Mouse (Mus musculus) kidney, postnatal 4 days (tissue): ENCODE measurements around the gene Gm49322.
"Not testable (repeated sequence)": the region's sequence is repeated elsewhere in the genome, so short reads cannot be mapped to it uniquely, and the experiment has no call there.

Experiments used
- DNase-seq, 2 experiments: peaks; one replicate each; pipeline ENCODE4 v3.0.0; 2021; ENCODE audit warnings: mixed read lengths in 2 of 2

Gm49322 gene

GRCm38 (mm10) chr10:80613821-80614220 lies 8.0 kb downstream of the Gm49322 start:
- no peak for DNase-seq

DNA sequence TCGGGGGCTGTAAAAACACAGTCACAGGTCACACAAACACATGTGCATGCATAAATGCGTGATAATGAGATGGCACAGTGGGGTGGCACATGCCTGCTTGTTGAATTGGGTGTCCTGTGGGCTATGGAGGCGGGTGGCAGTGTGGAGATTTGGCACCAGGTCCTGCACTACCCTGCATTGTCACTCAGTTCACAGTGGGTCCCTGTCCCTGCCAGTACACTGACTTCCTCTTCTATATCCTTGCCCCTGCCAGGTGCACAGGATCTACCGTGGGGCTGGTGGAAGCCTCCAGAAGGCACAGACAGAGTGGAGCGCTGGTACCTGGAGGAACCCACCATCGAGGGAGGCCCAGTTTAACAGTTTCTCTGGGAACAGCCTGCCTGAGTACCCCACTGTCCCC lies 8.5 kb downstream of the Gm49322 start:
- no peak for DNase-seq

GRCm38 (mm10) chr10:80618181-80618580 lies 12.4 kb downstream of the Gm49322 start:
- DNase-seq: peak; percentile 55 to 73

GRCm38 (mm10) chr10:80619465-80620244 lies 13.8 kb downstream of the Gm49322 start:
- DNase-seq: no peak

GRCm38 (mm10) chr10:80620365-80620764 lies 14.5 kb downstream of the Gm49322 start:
- DNase-seq: no peak

DNA sequence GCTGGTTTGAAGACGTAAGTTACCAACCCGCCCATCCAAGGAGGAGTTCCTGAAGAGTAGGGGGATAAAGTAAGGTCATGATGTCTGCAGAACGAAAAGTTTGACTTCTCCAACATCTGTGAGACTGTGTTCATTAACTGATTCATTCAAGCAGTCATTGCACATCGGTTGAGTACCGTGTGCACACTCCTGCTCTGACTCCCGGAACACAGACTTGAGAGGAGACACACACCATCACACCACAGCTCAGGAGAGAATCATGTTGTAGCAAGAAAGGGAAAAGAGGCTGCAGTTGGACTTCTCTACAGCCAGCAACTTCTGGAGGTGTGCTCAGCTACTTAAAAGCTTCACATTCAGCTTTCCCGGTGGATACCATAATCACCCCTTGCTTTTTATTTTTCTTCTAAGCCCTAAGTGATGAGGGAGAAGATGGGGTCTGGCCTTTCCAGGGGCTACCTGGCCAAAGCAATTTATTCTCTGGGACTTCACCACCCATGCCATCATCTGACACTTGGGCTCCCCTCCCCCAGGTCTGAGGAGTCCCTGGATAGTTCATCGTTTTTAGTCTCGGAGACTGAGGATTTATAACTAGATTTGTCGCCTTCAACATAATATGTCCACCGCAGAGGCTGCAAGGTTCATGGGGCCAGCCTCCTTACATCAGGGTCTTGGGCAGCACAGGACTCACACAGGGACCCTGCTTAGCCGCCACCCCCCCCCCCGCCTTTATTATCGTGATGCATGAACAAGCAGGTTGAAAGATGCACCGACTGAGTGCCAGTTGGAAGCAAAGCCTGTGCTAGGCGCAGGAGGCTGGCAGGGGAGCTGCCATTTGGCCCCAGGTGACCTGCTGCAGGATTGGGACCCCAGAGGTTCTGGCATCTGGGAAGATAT lies 15.2 kb downstream of the Gm49322 start:
- DNase-seq: no peak

DNA sequence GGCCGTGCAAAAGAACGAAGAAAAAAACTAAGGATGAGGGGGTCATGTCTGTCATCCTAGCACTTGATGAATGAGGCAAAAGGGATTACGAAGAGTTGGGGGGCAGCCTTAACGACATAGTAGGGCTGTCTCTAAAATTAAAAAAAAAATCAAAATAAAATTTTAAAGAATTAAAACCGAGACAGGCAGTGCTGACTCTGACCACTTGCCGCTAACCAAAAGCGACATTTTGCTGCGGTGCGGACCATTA lies 15.8 kb downstream of the Gm49322 start:
- DNase-seq: no peak

GRCm38 (mm10) chr10:80621940-80622660 lies 16.3 kb downstream of the Gm49322 start:
- DNase-seq: peak; percentile 100

DNA sequence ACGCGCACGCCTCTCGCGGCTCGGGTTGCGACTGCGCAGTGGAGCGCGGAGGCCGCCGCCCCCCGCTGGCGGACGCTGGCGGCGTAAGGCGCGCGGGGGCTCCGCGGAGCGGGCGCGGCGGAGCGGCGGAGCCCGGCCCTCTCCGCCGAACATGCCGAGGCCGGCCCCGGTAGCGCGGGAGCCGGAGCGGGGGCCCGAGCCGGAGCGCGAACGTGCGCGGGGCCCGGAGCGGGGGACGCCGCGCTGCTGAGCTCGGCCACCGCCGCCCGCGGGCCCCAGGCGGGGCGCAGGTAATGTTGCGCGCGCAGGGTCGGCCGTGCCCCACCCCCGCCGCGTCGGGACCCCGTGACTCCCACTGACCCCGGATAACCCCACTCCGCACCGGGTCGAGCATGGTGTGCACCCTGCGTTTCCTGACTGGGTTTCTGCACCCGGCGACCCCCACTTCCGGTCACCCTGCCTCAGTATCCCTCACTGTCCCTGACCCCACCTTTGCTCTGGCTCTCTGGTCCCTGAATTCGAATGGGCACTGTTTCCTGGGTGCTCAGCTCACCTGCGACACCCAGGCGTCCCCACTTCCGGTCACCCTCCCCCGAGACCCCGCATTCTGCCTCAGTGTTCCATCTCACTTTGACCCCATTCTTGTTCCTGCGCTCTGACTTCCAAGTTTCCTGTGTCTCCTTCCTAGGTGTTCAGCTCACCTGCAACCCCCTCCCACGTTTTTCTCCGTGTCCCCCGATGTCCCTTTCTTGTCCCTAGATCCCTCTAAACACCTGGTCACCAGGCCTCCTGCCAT lies 17.0 kb downstream of the Gm49322 start, which contains the start of gene Csnk1g2:
Gene Csnk1g2 (plus strand): TSS at position 178 of the 796 bp plus-strand sequence.
- peak; percentile 65 to 78 for DNase-seq

DNA sequence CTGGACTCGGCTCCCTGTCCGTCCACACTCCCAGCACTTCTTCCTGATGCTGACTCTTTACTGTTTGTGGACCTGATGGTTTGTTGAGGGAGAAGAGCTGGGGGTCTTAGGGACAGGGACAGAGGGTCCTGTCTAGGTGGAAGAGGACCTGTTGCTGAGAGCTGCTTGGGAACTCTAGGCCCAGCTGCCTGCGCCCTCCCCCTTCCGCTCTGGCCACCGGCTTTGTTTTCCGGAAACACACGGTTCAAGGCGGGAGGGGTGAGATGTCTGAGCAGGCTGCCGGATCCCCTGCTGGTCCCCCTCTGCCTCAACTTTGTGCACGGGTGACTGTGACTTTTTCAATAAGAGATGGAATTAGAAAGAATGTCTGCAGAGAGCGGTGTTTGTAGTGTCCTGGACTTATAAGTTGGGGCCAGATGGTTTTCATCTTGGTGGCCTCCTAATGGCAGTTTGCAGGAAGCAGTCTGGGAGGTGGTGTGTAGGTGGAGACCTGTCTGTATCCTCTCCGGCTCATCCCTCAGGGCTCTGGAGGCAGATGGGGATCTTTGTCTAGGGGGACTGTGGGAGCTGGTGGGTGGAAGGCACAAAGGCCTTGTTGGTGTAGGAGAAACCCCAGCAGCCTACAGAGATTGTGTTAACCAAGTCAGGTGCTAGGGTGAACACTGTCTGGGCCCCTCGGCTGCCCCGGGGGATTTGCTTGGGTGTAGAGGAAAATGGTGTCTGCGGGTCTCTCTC lies 17.8 kb downstream of the Gm49322 start:
- peak; percentile 79 to 85 for DNase-seq

GRCm38 (mm10) chr10:80625764-80626163 lies 19.9 kb downstream of the Gm49322 start:
- DNase-seq: no peak

DNA sequence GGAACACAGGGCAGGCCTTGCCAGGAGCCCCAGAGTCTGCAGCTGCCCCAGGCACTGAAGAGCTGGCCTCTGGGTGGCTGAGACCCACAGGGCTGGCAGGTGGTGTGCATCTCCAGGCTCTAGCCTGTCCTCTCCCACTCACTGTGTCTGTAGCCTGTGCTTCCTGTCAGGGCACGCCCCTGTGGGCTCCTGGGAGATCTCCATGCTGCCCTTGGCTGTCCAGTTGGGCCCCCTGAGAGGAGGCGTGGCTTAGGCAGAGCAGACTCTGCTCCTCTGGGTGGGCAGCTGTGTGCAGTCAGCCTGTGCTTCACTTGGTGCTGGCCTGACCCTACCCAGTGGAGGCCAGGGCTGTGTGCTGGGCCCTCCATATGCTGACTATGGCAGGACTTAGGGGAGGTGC lies 21.9 kb downstream of the Gm49322 start:
- DNase-seq: peak; percentile 83 to 91

DNA sequence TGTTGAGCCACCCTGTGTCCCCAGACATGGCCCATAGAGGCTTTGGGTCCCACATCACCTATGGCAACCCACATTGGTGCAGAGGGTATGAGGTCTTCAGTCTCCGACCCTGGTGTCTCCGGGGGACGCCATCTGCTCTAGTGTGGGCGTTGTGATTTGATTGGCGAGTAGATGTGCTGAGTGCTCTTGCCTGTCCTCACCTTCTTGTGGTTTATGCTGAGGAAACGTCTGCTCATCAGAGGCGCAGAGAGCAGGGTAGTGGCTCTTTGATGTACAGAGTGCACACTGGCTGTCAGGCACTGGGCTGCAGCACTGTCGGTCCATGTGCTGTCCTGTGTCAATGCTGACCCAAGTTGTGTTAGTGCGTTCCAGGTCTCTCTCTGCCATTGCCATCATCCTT lies 23.1 kb downstream of the Gm49322 start:
- DNase-seq: no peak

GRCm38 (mm10) chr10:80635345-80635744 lies 29.5 kb downstream of the Gm49322 start:
- no peak for DNase-seq

- DNase-seq: no peak
These were observed 41.1 kb downstream of the Gm49322 start for GRCm38 (mm10) chr10:80646936-80647335.

DNA sequence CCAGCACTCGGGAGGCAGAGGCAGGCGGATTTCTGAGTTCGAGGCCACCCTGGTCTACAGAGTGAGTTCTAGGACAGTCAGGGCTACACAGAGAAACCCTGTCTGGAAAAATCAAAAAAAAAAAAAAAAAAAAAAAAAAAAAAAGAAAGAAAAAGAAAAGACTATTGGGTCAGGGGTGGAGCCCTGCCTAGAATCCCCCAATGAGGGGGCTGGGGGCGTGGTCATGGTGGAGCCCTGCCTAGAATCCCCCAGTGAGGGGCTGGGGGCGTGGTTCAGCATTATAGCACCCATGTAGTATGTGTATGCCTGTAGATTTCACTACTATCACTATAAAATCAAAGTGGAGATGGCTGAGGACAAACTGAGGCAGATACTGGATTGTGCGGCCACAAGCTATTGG lies 44.1 kb downstream of the Gm49322 start:
- not testable (repeated sequence) for DNase-seq

DNA sequence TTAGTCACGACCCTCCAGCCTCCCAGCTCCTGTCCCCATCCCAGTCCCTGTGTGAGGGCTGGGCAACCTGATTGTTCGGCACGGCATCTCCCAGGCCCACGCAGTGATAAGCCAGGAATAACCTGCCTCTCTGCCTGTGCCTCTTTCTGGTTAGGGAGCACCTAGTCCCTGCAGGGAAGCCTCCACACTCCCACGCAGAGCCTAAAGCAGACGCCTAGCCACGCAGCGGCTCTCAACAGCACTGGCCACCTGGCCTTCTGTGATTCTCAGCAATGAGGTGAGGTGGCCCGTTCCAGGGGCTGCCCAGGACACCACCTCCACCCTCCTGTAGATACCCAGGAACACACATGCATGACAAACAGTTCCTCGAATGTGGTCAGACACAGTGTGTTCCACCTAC lies 44.6 kb downstream of the Gm49322 start:
- no peak for DNase-seq

- no peak for DNase-seq
These were observed 47.4 kb downstream of the Gm49322 start for GRCm38 (mm10) chr10:80653156-80653720.

DNA sequence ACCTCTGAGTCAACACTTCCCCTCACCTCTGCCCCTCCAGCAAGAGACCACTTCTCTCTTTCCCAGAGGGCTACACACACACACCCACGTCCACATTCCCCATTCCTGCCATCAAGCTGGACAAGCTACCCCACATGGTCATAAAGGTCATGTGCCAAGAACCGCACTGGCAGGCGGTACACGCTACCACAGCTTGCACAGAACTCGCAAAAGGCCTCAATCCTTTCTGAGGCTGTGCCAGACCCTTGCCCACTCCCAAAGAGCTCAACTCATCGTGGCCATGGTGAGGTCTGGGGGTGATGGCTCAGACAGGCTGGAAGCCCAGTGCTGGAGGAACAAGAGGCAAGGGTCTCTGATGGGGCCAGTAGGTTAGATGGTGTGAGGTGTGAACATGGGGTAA lies 49.0 kb downstream of the Gm49322 start:
- DNase-seq: no peak

DNA sequence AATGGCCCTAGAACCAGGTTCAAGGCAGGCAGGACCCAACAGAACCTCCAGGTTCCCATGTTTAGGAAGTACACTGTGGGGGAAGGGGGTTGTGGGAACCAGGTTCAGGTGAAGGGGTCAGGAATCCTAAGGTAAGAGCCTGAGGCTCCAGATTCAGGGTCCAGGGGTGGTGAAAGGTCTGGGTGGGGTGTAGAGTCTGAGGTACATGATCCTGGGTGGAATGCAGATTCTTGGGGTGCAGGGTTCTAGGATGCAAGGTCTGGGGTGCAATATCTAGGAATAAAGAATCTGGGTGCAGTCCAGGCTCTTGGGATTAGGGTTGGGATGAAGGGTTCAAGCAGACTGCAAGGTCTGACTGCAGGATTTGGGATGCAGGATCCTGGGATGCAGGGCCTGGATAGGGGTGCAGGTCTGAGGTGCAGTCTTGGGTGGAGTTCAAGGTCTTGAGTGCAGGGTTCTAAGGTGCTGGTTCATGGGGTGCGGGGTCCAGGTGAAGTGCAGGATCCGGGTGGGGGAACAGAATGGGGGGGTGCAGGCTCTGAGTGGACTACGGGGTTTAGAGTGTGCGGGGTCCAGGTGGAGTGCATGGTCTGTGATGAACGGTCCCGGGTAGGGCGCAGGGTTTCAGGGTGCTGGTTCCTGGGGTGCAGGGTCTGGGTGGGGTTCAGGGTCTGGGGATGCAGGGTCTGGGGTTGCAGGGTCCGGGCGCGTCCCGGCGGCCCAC lies 49.7 kb downstream of the Gm49322 start:
- DNase-seq: no peak
